Mouse (Mus musculus): ENCODE data around the gene Atp5d.

Atp5d gene

DNA sequence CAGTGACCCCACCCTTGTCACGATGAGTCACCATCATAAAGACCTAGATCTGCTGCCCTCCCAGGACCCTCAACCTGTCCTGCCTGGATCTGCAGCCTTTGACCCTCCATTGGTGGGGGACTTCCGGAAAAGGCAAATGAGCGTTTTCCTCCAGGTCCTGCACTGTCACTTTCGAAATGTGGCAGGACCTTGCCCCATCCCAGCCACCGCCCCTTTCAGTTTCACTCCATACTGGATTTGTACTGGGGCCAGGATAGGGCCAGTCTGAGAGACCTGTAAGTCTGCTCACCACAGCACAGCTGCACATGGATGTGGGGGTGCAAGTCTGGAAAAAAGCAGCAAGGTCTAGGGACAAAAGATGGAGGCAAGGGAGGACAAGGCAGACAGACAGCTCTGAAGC, 39.8 kb upstream of the Atp5d start:
- no peak overlapping the region for H3K4me3 ChIP-seq (replicated peaks; ENCODE audit: low read length)
- no peaks in the 10 kb centered on the region for H3K27me3 ChIP-seq (ENCODE audit: insufficient read depth, low read length)
- H3K9me3 ChIP-seq (ENCODE audit: low read length) = no peaks in the 10 kb centered on the region
- TF ChIP-seq NANOG (IDR thresholded peaks at IDR 0.05; ENCODE audit: borderline replicate concordance, low read length) (no peak), POU5F1 (IDR thresholded peaks at IDR 0.05; ENCODE audit: borderline replicate concordance, low read length) (no peak), CTCF (conservative IDR thresholded peaks at IDR 0.05; ENCODE audit: low read length) (no peak)
- H3K36me3 ChIP-seq (ENCODE audit: insufficient read depth, low read length) = peaks cover 41% of the 10 kb centered on the region
- H3K4me1 ChIP-seq (replicated peaks; ENCODE audit: low read depth, low read length) = peaks cover 90% of the 10 kb centered on the region

DNA sequence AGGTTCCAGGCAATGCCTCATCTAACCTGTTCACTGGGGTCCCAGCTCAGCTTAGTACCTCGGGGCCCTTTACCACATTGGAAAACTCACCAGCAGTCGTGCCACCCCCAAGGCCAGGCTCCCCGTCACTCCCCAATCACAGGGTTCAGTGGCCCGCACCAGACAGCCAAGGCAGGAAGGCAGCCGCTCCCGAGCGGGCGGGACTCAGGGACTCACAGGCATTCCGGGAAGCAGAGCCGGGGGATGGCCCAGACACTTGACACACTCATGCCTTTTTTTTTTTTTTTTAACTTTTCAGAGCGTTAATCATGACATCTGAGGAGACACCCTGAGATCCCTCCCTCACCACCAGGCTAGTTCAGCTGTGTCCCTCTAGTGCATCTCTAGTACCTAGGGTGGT, 37.5 kb upstream of the Atp5d start:
- peaks cover 85% of the 10 kb centered on the region for H3K4me1 ChIP-seq (replicated peaks; ENCODE audit: low read depth, low read length)
- H3K27me3 ChIP-seq (ENCODE audit: insufficient read depth, low read length) = no peaks in the 10 kb centered on the region
- no peaks in the 10 kb centered on the region for H3K9me3 ChIP-seq (ENCODE audit: low read length)
- H3K36me3 ChIP-seq (ENCODE audit: insufficient read depth, low read length) = peaks cover 27% of the 10 kb centered on the region
- TF ChIP-seq POU5F1 (IDR thresholded peaks at IDR 0.05; ENCODE audit: borderline replicate concordance, low read length) = no peak
- no peak for TF ChIP-seq CTCF (conservative IDR thresholded peaks at IDR 0.05; ENCODE audit: low read length)
- TF ChIP-seq NANOG (IDR thresholded peaks at IDR 0.05; ENCODE audit: borderline replicate concordance, low read length) = no peak
- H3K4me3 ChIP-seq (replicated peaks; ENCODE audit: low read length) = peak overlapping the region; percentile 89

DNA sequence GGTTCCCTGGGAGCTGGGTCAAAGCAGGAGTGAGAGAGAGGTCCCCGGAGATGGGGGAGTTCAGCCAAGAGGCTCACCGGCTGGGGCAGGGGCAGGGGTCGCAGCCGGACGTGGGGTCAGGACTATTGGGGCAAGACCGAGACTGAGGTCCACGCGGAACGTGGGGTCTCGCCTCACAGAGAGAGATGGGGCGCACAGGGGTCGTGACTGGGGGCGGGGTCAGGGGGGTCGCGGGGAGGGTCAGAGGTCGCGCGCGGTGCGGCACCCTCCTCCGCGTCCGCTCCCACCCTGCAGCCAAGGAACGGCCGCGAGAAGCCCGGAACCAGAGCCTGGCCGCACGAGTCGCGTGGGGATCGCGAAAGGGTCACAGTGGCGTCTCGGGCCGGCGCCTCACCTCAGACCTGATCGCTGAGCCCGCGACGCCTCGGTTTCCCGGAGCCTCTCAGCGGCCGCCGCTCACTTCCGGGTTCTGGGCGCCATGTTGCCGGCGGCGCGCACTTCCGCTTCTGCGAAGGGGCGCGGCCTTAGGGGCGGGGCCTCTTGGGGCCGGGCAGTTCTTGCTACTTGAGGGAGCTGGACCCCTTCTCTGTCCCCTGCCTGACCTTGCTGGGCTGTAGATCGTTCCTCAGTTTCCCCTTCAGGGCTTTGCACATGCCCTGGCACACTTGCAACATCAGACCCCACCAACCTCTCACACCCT, 36.1 kb upstream of the Atp5d start:
- peaks cover 17% of the 10 kb centered on the region for H3K36me3 ChIP-seq (ENCODE audit: insufficient read depth, low read length)
- H3K4me1 ChIP-seq (replicated peaks; ENCODE audit: low read depth, low read length) = peaks cover 78% of the 10 kb centered on the region
- no peaks in the 10 kb centered on the region for H3K9me3 ChIP-seq (ENCODE audit: low read length)
- TF ChIP-seq CTCF (conservative IDR thresholded peaks at IDR 0.05; ENCODE audit: low read length) = no peak
- TF ChIP-seq NANOG (IDR thresholded peaks at IDR 0.05; ENCODE audit: borderline replicate concordance, low read length) = no peak
- TF ChIP-seq POU5F1 (IDR thresholded peaks at IDR 0.05; ENCODE audit: borderline replicate concordance, low read length) = no peak
- peak overlapping the region; percentile 89 for H3K4me3 ChIP-seq (replicated peaks; ENCODE audit: low read length)
- no peaks in the 10 kb centered on the region for H3K27me3 ChIP-seq (ENCODE audit: insufficient read depth, low read length)

DNA sequence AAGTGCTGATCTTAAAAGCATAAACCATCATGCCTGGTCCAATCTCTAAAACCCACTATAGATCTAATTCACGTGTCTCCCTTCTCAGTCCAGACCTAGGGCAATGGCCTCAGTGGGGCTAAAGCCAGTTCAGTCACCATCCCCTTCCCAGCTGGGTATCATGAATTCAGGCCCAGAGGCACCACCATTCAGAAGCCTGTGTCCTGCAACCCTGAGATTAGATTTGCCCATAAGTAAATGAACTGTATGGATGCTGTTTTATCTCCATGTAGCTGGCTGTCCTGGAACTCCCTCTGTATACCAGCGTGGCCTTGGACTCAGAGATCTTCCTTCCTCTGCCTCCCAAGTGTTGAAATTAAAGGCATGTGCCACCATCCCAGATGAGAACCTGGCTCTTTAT, 35.4 kb upstream of the Atp5d start:
- peaks cover 76% of the 10 kb centered on the region for H3K4me1 ChIP-seq (replicated peaks; ENCODE audit: low read depth, low read length)
- no peaks in the 10 kb centered on the region for H3K27me3 ChIP-seq (ENCODE audit: insufficient read depth, low read length)
- no peaks in the 10 kb centered on the region for H3K9me3 ChIP-seq (ENCODE audit: low read length)
- peaks cover 17% of the 10 kb centered on the region for H3K36me3 ChIP-seq (ENCODE audit: insufficient read depth, low read length)
- TF ChIP-seq CTCF (conservative IDR thresholded peaks at IDR 0.05; ENCODE audit: low read length) = no peak
- no peak for TF ChIP-seq NANOG (IDR thresholded peaks at IDR 0.05; ENCODE audit: borderline replicate concordance, low read length)
- TF ChIP-seq POU5F1 (IDR thresholded peaks at IDR 0.05; ENCODE audit: borderline replicate concordance, low read length) = no peak
- peak overlapping the region; percentile 89 for H3K4me3 ChIP-seq (replicated peaks; ENCODE audit: low read length)

DNA sequence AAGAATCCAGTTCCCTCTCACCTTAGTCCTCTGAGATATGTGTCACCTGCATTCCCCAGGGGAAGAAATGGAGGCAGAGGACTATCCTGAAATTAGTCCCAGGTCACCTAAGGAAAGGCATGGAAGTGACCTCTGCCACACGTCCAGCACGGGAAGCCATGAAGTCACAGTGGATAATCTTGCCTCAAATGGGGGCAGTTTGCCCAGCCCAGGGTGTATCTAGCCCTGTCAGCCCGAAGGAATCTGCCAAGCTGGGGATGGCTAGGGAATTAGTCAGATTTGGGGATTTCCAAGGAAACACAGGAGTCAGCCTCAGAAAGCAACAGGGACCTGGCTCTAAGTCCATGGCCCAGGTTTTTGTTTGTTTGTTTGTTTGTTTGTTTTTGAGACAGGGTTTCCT, 34.3 kb upstream of the Atp5d start:
- TF ChIP-seq CTCF (conservative IDR thresholded peaks at IDR 0.05; ENCODE audit: low read length) (no peak), NANOG (IDR thresholded peaks at IDR 0.05; ENCODE audit: borderline replicate concordance, low read length) (no peak), POU5F1 (IDR thresholded peaks at IDR 0.05; ENCODE audit: borderline replicate concordance, low read length) (no peak)

DNA sequence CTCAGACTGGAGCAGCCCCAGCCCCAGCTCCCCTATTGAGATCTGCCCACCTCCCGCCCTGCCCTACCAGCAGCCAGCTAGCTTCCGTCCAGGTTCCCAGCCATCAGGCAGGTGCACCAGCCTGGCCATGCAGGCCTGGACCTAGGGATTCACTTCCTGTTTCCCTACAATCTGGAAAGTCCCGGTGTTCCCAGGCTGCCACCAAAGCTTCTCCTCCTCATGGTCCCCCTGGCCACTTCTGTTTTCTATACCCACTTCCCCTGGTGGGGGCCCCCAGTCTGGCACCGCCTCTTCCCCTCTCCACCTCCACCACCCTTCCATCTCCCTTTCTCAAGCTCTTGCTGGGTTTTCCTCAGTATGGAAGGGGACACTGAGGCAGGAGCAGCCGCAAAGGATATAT, 33.0 kb upstream of the Atp5d start, which contains the start of gene Sbno2:
Gene Sbno2 (minus strand): TSS at position 112 of the 400 bp plus-strand sequence.
- Histone ChIP-seq H3K36me3 (ENCODE audit: insufficient read depth, low read length) (peaks cover 2% of the 10 kb centered on the region), H3K4me1 (replicated peaks; ENCODE audit: low read depth, low read length) (peaks cover 60% of the 10 kb centered on the region)
- no peak for TF ChIP-seq CTCF (conservative IDR thresholded peaks at IDR 0.05; ENCODE audit: low read length)
- TF ChIP-seq NANOG (IDR thresholded peaks at IDR 0.05; ENCODE audit: borderline replicate concordance, low read length) = no peak
- TF ChIP-seq POU5F1 (IDR thresholded peaks at IDR 0.05; ENCODE audit: borderline replicate concordance, low read length) = no peak

More for the DNA sequence above, 34.3 kb upstream of the Atp5d start:
- H3K4me3 ChIP-seq (replicated peaks; ENCODE audit: low read length) = no peak overlapping the region
- no peaks in the 10 kb centered on the region for H3K9me3 ChIP-seq (ENCODE audit: low read length)
- H3K4me1 ChIP-seq (replicated peaks; ENCODE audit: low read depth, low read length) = peaks cover 65% of the 10 kb centered on the region
- peaks cover 15% of the 10 kb centered on the region for H3K36me3 ChIP-seq (ENCODE audit: insufficient read depth, low read length)
- H3K27me3 ChIP-seq (ENCODE audit: insufficient read depth, low read length) = no peaks in the 10 kb centered on the region

DNA sequence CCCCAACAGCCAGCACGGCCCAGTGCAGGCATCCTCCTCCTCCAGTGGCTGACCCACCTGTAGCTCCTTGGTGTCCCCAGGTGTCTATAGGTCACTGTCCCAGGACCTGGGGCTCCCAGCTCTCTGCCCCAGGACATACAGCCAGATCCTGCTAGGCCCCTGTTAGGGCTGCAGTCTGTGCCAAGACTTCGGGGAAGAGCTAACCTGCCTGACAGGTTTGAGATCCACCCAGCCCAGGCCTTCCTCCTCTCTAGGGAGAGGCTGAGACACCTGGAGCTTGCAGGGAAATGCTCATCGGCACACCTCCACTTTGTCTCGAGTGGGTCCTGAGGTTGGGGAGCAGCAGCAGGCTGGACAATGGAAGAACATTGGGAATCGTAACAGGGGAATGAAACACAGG, 32.5 kb upstream of the Atp5d start:
- Histone ChIP-seq H3K4me3 (replicated peaks; ENCODE audit: low read length) (peak overlapping the region; percentile 69), H3K36me3 (ENCODE audit: insufficient read depth, low read length) (no peaks in the 10 kb centered on the region), H3K27me3 (ENCODE audit: insufficient read depth, low read length) (no peaks in the 10 kb centered on the region), H3K9me3 (ENCODE audit: low read length) (no peaks in the 10 kb centered on the region), H3K4me1 (replicated peaks; ENCODE audit: low read depth, low read length) (peaks cover 58% of the 10 kb centered on the region)
- TF ChIP-seq CTCF (conservative IDR thresholded peaks at IDR 0.05; ENCODE audit: low read length) (no peak), NANOG (IDR thresholded peaks at IDR 0.05; ENCODE audit: borderline replicate concordance, low read length) (no peak), POU5F1 (IDR thresholded peaks at IDR 0.05; ENCODE audit: borderline replicate concordance, low read length) (no peak)

More for the DNA sequence above, 33.0 kb upstream of the Atp5d start, which contains the start of gene Sbno2:
- peak within 1 kb of the TSS; percentile 69 for H3K4me3 ChIP-seq (replicated peaks; ENCODE audit: low read length)
- no peaks in the 10 kb centered on the region for H3K9me3 ChIP-seq (ENCODE audit: low read length)
- no peaks in the 10 kb centered on the region for H3K27me3 ChIP-seq (ENCODE audit: insufficient read depth, low read length)

DNA sequence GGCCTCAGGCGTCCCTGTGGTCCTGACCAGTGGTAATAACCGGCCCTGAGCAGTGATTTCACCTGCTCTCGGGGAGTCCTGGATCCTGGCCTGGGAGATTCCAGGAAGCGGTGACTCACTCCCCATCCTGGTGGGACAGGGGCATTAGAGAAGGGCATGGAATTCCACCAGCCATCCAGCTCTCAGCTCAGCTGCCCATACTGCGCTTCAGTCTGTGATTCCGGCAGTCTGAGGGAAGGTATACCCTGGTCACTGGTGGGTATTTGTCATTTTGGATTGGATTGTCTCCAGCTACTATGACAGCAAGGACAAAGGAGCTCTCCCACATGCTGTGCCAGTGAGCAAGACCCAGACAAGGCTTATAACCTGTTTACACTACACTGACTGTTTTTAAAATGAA, 30.8 kb upstream of the Atp5d start:
- Histone ChIP-seq H3K4me3 (replicated peaks; ENCODE audit: low read length) (no peak overlapping the region), H3K4me1 (replicated peaks; ENCODE audit: low read depth, low read length) (peaks cover 52% of the 10 kb centered on the region), H3K9me3 (ENCODE audit: low read length) (no peaks in the 10 kb centered on the region), H3K27me3 (ENCODE audit: insufficient read depth, low read length) (no peaks in the 10 kb centered on the region), H3K36me3 (ENCODE audit: insufficient read depth, low read length) (no peaks in the 10 kb centered on the region)
- TF ChIP-seq NANOG (IDR thresholded peaks at IDR 0.05; ENCODE audit: borderline replicate concordance, low read length) = no peak
- no peak for TF ChIP-seq POU5F1 (IDR thresholded peaks at IDR 0.05; ENCODE audit: borderline replicate concordance, low read length)
- TF ChIP-seq CTCF (conservative IDR thresholded peaks at IDR 0.05; ENCODE audit: low read length) = no peak

Measured in E14TG2a.4 (cell line).